Mouse (Mus musculus): ENCODE results near the gene Cenpo.
"Not testable (repeated sequence)": the region's sequence is repeated elsewhere in the genome, so short reads cannot be mapped to it uniquely, and the experiment has no call there.

The Cenpo gene

DNA sequence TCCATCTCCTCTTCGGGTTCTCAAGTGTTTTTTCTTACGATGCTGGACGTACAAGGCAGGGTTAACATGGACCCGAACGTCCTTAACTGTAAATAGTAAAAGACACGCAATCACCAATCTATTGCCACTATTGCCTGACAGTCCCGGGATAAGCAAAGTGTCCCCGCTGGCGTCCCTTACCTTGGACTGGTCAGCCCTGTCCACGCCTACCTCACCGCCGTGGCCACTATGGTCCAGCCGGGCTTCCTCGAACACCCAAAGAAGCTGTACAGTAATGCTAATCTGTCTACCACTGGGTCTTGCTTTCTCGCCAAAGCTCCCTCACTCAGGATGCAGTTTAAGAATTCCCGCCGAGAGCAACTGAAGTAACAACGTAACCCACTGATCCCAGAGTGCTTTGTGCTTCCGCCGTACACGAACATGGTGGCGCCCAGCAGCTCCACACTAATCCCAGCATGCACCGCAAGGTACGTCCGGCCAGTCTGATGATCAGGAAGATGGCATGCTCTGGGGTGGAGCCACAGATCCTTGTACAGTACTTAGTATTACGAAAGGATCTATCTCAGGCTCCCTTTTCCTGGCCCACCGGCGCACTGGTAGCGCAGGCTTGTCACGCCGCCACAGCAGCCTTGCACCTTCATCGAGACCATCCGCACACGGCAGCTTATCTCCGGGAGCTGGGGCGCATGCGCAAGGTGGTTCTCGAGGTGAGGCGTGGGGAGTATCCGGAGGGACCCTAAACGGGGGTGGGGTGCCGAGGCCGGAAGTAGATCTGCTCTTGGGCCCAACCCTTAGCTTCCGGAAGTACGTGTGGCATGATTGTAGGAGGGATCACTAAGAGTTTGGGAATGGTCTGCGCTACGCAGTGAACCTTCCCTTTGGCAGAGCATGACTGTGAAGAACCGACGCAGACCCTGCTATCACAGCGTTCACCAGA is at the start of gene Cenpo, which contains the start of gene Ptrhd1:
TSS of gene Cenpo (minus strand) at position 723 of the 937 bp plus-strand sequence.
TSS of gene Ptrhd1 (plus strand) at position 456 of the 937 bp plus-strand sequence.
- DNase-seq: peak; percentile 97

GRCm38 (mm10) chr12:4279878-4280277 is 45.8 kb upstream of the Cenpo start:
- DNase-seq: no peak

DNA sequence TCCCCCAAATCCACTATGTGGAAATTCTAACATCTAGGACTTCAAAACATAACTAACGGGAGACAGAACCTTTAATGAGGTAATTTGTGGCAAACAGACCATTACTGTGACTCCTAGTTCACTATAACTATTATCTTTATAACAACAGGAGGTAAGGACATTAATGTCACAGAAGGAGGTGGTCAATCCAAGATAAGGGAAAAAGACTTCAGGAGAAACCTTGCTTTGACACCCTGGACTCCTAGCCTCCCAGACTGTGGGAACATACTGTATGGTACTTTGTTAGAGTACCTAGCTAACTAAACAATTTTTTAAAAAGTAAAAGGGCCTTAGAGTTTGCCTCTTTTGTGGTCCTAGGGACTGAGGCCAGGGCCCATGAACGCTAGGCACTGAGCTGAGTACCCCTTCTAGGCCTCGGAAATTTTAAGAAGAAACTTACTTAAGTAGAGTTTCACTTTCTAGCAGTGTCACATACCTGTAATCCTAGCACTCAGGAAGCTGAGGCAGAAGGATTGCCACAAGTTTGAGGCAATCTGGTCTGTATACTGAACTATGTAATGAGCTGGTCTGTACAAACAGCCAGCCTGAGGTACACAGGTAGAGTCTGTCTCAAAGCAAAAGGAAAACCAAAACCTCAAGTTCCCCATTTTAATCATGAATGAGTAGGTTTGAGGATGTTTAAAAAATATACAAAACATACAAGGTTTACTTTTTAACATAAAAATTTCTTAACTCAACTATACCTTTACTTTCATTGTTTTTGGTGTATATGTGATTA is 45.1 kb upstream of the Cenpo start:
- no peak for DNase-seq

DNA sequence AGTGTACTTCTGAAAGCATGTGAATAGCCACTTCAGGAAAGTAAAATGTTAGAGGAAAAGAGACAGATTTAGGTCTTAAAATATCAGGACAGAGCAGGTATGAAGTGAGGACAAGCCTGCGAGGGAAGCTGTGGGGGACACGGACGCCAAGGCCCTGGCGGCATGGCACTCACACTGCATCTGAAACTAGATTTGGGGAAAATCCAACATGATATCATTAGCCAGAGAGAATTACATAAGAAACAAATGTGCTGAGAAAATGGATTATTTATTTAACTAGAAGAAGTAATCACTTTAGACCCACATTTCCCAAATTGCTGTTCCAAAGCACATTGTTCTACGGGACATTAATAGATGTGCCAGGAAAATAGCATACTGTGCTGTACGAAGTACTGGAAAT is 37.0 kb upstream of the Cenpo start:
- no peak for DNase-seq

- DNase-seq: no peak
These were observed 33.7 kb upstream of the Cenpo start for GRCm38 (mm10) chr12:4267765-4268164.

- DNase-seq: no peak
These were observed 18.9 kb upstream of the Cenpo start for GRCm38 (mm10) chr12:4252742-4253655.

GRCm38 (mm10) chr12:4249786-4250185 is 15.7 kb upstream of the Cenpo start:
- no peak for DNase-seq

- no peak for DNase-seq
These were observed 11.6 kb upstream of the Cenpo start for GRCm38 (mm10) chr12:4245742-4246141.

DNA sequence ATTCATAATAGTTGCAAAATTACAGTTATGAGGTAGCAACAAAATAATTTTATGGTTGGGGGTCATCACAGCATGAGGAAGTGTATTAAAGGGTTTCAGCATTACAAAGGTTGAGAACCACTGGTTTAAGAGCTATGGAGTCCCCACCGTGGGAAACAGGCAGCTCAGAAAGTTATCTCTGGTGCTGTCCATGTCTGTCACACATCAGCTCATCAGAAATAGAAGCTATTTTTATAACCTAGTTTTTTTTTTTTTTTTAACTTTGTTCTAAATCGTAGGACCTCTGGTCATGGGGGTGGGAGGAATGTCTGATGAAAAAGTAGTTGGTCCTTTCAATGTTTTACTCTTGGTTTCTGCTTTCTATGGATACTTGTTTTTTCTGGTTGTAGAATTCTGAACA is 9.7 kb upstream of the Cenpo start:
- peak; percentile 40 for DNase-seq

DNA sequence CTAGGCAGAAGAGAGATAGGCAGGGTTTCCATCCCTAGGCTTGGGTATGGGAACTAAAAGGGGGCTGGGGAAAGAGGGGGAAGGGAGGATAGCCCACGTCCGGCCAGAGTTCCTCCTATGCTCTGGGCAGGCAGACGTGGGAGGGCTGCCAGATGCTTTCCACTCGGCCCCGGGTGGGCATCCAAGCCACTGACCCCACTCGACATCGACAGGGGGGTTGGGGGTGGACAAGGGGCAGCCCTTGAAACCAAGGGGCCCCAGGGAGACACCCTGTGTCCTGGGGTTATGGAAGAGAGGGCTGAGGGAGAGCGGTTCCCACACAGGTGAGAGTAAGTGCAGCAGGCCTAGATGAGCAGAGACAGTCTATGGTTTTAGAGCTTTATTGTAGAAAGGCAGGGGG is 6.2 kb upstream of the Cenpo start:
- not testable (repeated sequence) for DNase-seq

DNA sequence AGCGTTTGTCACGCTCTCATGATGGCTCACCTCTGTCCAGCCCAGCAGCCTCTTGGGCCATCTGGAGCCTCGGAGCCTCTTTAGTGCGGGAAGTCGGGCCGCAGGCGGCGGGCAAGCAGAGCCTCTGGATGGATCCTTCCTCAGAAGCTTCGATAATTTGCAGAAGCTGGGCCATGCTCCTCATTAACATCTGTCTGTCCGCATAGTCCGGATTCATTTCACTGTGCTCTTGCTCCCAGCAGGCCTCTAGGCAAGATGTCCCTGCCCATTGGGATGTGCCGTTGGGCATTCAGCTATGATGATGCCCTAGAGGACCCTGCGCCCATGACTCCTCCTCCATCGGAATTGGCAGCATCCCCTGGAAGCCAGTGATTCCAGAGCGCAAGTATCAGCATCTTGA is 3.4 kb upstream of the Cenpo start:
- DNase-seq: no peak

- DNase-seq: no peak
These were observed 1.3 kb downstream of the Cenpo start for GRCm38 (mm10) chr12:4232777-4233176.

DNA sequence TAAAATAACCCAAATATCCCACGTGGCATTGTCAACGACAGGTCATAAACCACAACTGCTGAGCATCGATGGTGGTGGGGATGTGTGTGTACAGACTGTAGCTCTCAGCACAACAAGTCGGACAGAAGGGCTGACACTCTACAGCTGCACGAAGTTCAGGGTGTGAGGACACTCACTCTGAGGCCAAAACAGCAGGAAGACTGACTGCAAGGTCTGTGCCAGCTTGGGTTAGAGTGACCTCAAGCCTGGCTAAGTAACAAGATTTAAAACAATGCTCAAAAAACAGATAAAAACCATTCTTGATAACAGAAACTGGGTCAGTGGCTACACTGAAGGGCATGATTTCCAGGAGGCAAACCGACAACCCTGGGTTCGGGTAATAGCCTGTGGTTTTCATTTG is 3.9 kb downstream of the Cenpo start:
- DNase-seq: no peak

DNA sequence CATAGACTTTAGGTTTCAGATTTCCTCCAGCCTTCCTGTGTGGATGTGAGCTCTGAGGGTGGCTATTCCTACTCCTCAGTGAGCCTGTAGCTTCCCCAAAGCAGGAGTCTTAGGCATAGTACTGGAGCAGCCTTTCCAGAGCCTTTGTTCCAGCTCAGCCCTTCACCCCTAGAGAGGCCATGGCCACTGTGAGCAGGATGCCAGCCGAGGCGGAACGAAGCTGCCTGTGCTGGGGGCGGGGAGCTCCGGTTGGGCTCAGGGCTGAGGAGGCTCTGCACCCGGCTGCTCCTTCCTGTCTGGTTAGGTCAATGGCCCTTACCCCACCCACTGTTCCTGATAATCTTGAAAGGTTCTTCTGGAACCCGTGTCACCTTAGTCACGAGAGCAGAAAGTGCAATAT is 21.2 kb downstream of the Cenpo start:
- no peak for DNase-seq

DNA sequence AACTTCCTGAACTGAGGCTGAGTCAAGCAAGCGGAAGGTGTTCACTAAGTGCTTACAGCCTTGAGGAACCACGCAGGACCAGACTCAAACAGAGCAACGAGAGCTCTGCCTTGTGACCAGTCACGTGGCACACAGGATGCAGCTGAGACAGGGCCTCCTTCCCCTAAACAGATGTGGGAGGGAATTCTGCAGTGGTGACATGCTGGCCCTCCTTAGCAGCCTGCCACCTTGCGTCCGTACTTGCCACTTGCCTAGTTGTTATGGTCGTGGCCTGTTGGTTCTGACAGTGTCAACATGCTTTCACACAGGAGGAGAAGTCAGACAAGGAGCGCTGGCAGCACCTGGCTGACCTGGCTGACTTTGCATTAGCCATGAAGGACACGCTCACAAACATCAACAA is 22.9 kb downstream of the Cenpo start:
- no peak for DNase-seq

GRCm38 (mm10) chr12:4209196-4209595 is 24.9 kb downstream of the Cenpo start:
- DNase-seq: no peak

- peak; percentile 80 for DNase-seq
These were observed 25.5 kb downstream of the Cenpo start for GRCm38 (mm10) chr12:4208405-4209133.

GRCm38 (mm10) chr12:4206106-4206505 is 28.0 kb downstream of the Cenpo start:
- DNase-seq: no peak

GRCm38 (mm10) chr12:4202206-4202605 is 31.9 kb downstream of the Cenpo start:
- DNase-seq: no peak

GRCm38 (mm10) chr12:4201454-4202200 is 32.5 kb downstream of the Cenpo start:
- peak; percentile 73 for DNase-seq

DNA sequence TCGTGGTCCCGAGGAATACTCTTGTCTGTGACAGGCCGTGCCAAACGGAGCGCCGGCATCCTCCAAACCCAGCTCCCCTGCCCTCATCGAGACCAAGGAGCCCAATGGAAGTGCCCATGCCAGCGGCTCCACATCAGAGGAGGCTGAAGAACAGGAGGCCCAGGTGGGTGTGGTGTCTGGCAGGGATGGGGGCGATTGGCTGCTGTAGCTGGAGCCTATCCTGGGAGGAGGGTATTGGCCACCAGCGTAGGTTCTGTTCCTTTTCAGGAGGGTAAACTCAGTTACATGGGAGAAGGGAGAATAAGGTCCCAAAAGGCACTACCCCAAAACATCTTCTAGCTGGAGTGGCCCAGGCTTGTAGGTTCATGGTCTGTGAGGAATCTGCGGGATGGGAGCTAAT is 34.8 kb downstream of the Cenpo start:
- DNase-seq: no peak

All from lung, postnatal 10 days (tissue).